Mouse (Mus musculus) heart, embryonic 15.5 days (tissue): Measurements from ENCODE around the gene Akr1b10. TPM values are rescaled to one million over a fixed set of nuclear protein-coding genes. Genes with fewer than 3 reads are reported as not detected.
A peak's percentile ranks its signal among the peaks of the same experiment; 100 is the strongest.
"Not testable (repeated sequence)": the region's sequence is repeated elsewhere in the genome, so short reads cannot be mapped to it uniquely, and the experiment has no call there.

Experiments
- ATAC-seq: fragments of 200-750 bp; cut with Nextera tagmentation; replicated peaks from 2 replicates; pipeline ENCODE4 v1.8.0; 2017; ENCODE audit warnings: low read depth, moderate TSS enrichment; ENCODE audit not compliant: insufficient number of reproducible peaks, insufficient read depth, low FRiP score
- H3K27ac ChIP-seq: fragments of 300-500 bp; sonication (generic); 2 replicates; pipeline ENCODE4 v1.5.1; 2015; ENCODE audit warnings: mild to moderate bottlenecking, inconsistent platforms
- H3K27me3 ChIP-seq: fragments of 300-500 bp; sonication (generic); 2 replicates; pipeline ENCODE4 v1.6.1; 2015; ENCODE audit warnings: inconsistent platforms
- H3K36me3 ChIP-seq: fragments of 300-500 bp; sonication (generic); 2 replicates; pipeline ENCODE4 v1.6.1; 2015; ENCODE audit warnings: mild to moderate bottlenecking, inconsistent platforms
- H3K4me1 ChIP-seq: fragments of 300-500 bp; sonication (generic); replicated peaks from 2 replicates; pipeline ENCODE4 v1.6.1; 2015; ENCODE audit warnings: inconsistent platforms
- H3K4me2 ChIP-seq: fragments of 300-500 bp; sonication (generic); 2 replicates; pipeline ENCODE4 v1.6.1; 2015; ENCODE audit warnings: inconsistent platforms, mild to moderate bottlenecking, moderate library complexity
- H3K4me3 ChIP-seq: fragments of 300-500 bp; sonication (generic); 2 replicates; pipeline ENCODE4 v1.5.1; 2015; ENCODE audit warnings: mild to moderate bottlenecking, inconsistent platforms
- H3K9ac ChIP-seq: fragments of 300-500 bp; sonication (generic); 2 replicates; pipeline ENCODE4 v1.6.1; 2015; ENCODE audit warnings: mild to moderate bottlenecking, inconsistent platforms
- H3K9me3 ChIP-seq: fragments of 300-500 bp; sonication (generic); replicated peaks from 2 replicates; pipeline ENCODE4 v1.6.1; 2016; ENCODE audit warnings: inconsistent platforms
- WGBS: fragments of 180-500 bp; shearing (Covaris S2); methylation state at CpG from one replicate; pipeline ENCODE4 v1.1.7; 2015; ENCODE audit warnings: mixed read lengths; 5-methylcytosine and 5-hydroxymethylcytosine counted together
- polyA plus RNA-seq: library from polyadenylated mRNA; unstranded; fragments of >200 nt; fragmentation: Nextera tagmentation; extraction: Ambion mirVana; gene quantifications from 2 replicates; pipeline ENCODE4 v1.2.1, GENCODE M21; 2015

The Akr1b10 gene
- 60.6 and 64.6 TPM in 2 replicates for polyA plus RNA-seq

- Histone ChIP-seq H3K27me3 (no peaks in the 10 kb centered on the region), H3K4me1 (peaks cover 7% of the 10 kb centered on the region), H3K9ac (peak within 1 kb of the TSS; percentile 61), H3K9me3 (no peaks in the 10 kb centered on the region), H3K27ac (peak within 1 kb of the TSS; percentile 90), H3K4me3 (peak within 1 kb of the TSS; percentile 68), H3K36me3 (peaks cover 9% of the 10 kb centered on the region; the same call in 1 of the 2 replicates), H3K4me2 (peak within 1 kb of the TSS; percentile 84)
- peak; percentile 68 for ATAC-seq
- WGBS: 1% methylated on average over 17 of the region's 17 CpGs
These were observed at the start of gene Akr1b10 for GRCm38 (mm10) chr6:34384110-34384661. Gene Akr1b10, plus strand, starts transcription at chr6:34384218.

- Histone ChIP-seq H3K9ac (no peak overlapping the region), H3K27ac (no peak overlapping the region), H3K4me2 (no peak overlapping the region), H3K27me3 (no peaks in the 10 kb centered on the region), H3K36me3 (no peaks in the 10 kb centered on the region), H3K4me3 (no peak overlapping the region), H3K4me1 (peaks cover 8% of the 10 kb centered on the region; the same call in 1 of the 2 replicates), H3K9me3 (no peaks in the 10 kb centered on the region)
- 72% methylated on average over 5 of the region's 5 CpGs for WGBS
- ATAC-seq: no peak
These were observed 49.3 kb upstream of the Akr1b10 start for GRCm38 (mm10) chr6:34334673-34335072.

- peaks cover 3% of the 10 kb centered on the region; the same call in 1 of the 2 replicates for H3K4me1 ChIP-seq
- H3K4me3 ChIP-seq: no peak overlapping the region
- H3K36me3 ChIP-seq: no peaks in the 10 kb centered on the region
- 79% methylated on average over 2 of the region's 2 CpGs for WGBS
- H3K27ac ChIP-seq: no peak overlapping the region
- no peak for ATAC-seq
- H3K4me2 ChIP-seq: no peak overlapping the region
- H3K9me3 ChIP-seq: no peaks in the 10 kb centered on the region
- H3K9ac ChIP-seq: no peak overlapping the region
- H3K27me3 ChIP-seq: no peaks in the 10 kb centered on the region
These were observed 46.2 kb upstream of the Akr1b10 start for GRCm38 (mm10) chr6:34337799-34338198.

GRCm38 (mm10) chr6:34341991-34342390 lies 42.0 kb upstream of the Akr1b10 start:
- Histone ChIP-seq H3K4me2 (no peak overlapping the region), H3K27me3 (no peaks in the 10 kb centered on the region), H3K27ac (no peak overlapping the region), H3K4me1 (peaks cover 18% of the 10 kb centered on the region), H3K36me3 (no peaks in the 10 kb centered on the region), H3K9ac (no peak overlapping the region), H3K4me3 (no peak overlapping the region), H3K9me3 (no peaks in the 10 kb centered on the region)
- no peak for ATAC-seq
- WGBS: 62% methylated on average over 4 of the region's 4 CpGs

GRCm38 (mm10) chr6:34342476-34342875 lies 41.5 kb upstream of the Akr1b10 start:
- peaks cover 18% of the 10 kb centered on the region for H3K4me1 ChIP-seq
- WGBS: 86% methylated on average over 2 of the region's 2 CpGs
- no peak for ATAC-seq

GRCm38 (mm10) chr6:34343426-34343825 lies 40.6 kb upstream of the Akr1b10 start:
- WGBS: 78% methylated on average over 6 of the region's 6 CpGs
- H3K27me3 ChIP-seq: no peaks in the 10 kb centered on the region
- H3K4me1 ChIP-seq: peaks cover 18% of the 10 kb centered on the region
- no peaks in the 10 kb centered on the region for H3K36me3 ChIP-seq
- H3K9ac ChIP-seq: no peak overlapping the region
- no peak overlapping the region for H3K4me2 ChIP-seq
- no peak for ATAC-seq
- H3K27ac ChIP-seq: no peak overlapping the region
- H3K9me3 ChIP-seq: no peaks in the 10 kb centered on the region
- H3K4me3 ChIP-seq: no peak overlapping the region

More at GRCm38 (mm10) chr6:34342476-34342875, 41.5 kb upstream of the Akr1b10 start:
- H3K36me3 ChIP-seq: no peaks in the 10 kb centered on the region
- no peaks in the 10 kb centered on the region for H3K27me3 ChIP-seq
- no peak overlapping the region for H3K27ac ChIP-seq
- no peak overlapping the region for H3K4me2 ChIP-seq
- H3K4me3 ChIP-seq: no peak overlapping the region
- H3K9me3 ChIP-seq: no peaks in the 10 kb centered on the region
- H3K9ac ChIP-seq: no peak overlapping the region

- no peak for ATAC-seq
- H3K9me3 ChIP-seq: no peaks in the 10 kb centered on the region
- H3K27ac ChIP-seq: no peak overlapping the region
- H3K4me1 ChIP-seq: peaks cover 18% of the 10 kb centered on the region
- H3K27me3 ChIP-seq: no peaks in the 10 kb centered on the region
- WGBS: 62% methylated on average over 10 of the region's 10 CpGs
- H3K36me3 ChIP-seq: no peaks in the 10 kb centered on the region
- no peak overlapping the region for H3K4me3 ChIP-seq
- no peak overlapping the region for H3K9ac ChIP-seq
- H3K4me2 ChIP-seq: no peak overlapping the region
These were observed 39.7 kb upstream of the Akr1b10 start for GRCm38 (mm10) chr6:34344135-34344850.

GRCm38 (mm10) chr6:34344935-34345334 lies 39.1 kb upstream of the Akr1b10 start:
- ATAC-seq: no peak
- Histone ChIP-seq H3K36me3 (no peaks in the 10 kb centered on the region), H3K4me3 (no peak overlapping the region), H3K9me3 (no peaks in the 10 kb centered on the region), H3K4me1 (peaks cover 18% of the 10 kb centered on the region), H3K27ac (no peak overlapping the region), H3K9ac (no peak overlapping the region), H3K27me3 (no peaks in the 10 kb centered on the region), H3K4me2 (0 out of 2 replicates have a peak overlapping the region, but pooled peaks have one; percentile 14)
- 23% methylated on average over 9 of the region's 9 CpGs for WGBS

- no peak overlapping the region for H3K27ac ChIP-seq
- H3K4me1 ChIP-seq: peaks cover 18% of the 10 kb centered on the region
- 0 out of 2 replicates have a peak, but pooled peaks have one; percentile 22 for ATAC-seq
- no peaks in the 10 kb centered on the region for H3K36me3 ChIP-seq
- 0 out of 2 replicates have a peak overlapping the region, but pooled peaks have one; percentile 25 for H3K9ac ChIP-seq
- WGBS: 39% methylated on average over 14 of the region's 14 CpGs
- no peaks in the 10 kb centered on the region for H3K9me3 ChIP-seq
- H3K4me2 ChIP-seq: peak overlapping the region; percentile 50
- H3K4me3 ChIP-seq: peak overlapping the region; percentile 11; the same call in 1 of the 2 replicates
- H3K27me3 ChIP-seq: no peaks in the 10 kb centered on the region
These were observed 37.7 kb upstream of the Akr1b10 start for GRCm38 (mm10) chr6:34346096-34346898.

- no peak overlapping the region for H3K4me2 ChIP-seq
- no peaks in the 10 kb centered on the region for H3K36me3 ChIP-seq
- WGBS: 71% methylated on average over 12 of the region's 12 CpGs
- H3K27ac ChIP-seq: no peak overlapping the region
- H3K9ac ChIP-seq: no peak overlapping the region
- H3K4me1 ChIP-seq: peaks cover 28% of the 10 kb centered on the region
- no peak for ATAC-seq
- no peak overlapping the region for H3K4me3 ChIP-seq
- no peaks in the 10 kb centered on the region for H3K9me3 ChIP-seq
- H3K27me3 ChIP-seq: no peaks in the 10 kb centered on the region
These were observed 33.9 kb upstream of the Akr1b10 start for GRCm38 (mm10) chr6:34350037-34350699.

- H3K4me3 ChIP-seq, H3K36me3 ChIP-seq, H3K4me2 ChIP-seq, H3K9ac ChIP-seq, ATAC-seq, H3K27me3 ChIP-seq, H3K9me3 ChIP-seq, H3K27ac ChIP-seq: not testable (repeated sequence)
- peaks cover 19% of the 10 kb centered on the region for H3K4me1 ChIP-seq
- WGBS: 35% methylated on average over 10 of the region's 10 CpGs
These were observed 32.5 kb upstream of the Akr1b10 start for GRCm38 (mm10) chr6:34351481-34351880.
